Mouse (Mus musculus) layer of hippocampus, postnatal 10 days (tissue): ENCODE measurements around the gene Cbx8. TPM values are rescaled to one million over a fixed set of nuclear protein-coding genes. Genes with fewer than 3 reads are reported as not detected.
A peak's percentile ranks its signal among the peaks of the same experiment; 100 is the strongest.

ENCODE experiments used
- DNase-seq, 2 experiments: peaks; one replicate each; pipeline ENCODE4 v3.0.0; 2021; ENCODE audit warnings: low spot score in 2 of 2
- total RNA-seq, 2 experiments: library from RNA; stranded (reverse); gene quantifications; 2 replicates each; pipeline ENCODE4 v1.2.3; 2021

Cbx8 gene
- total RNA-seq, 2 experiments from 2014 or later: 12.4 to 13.1 TPM

DNA sequence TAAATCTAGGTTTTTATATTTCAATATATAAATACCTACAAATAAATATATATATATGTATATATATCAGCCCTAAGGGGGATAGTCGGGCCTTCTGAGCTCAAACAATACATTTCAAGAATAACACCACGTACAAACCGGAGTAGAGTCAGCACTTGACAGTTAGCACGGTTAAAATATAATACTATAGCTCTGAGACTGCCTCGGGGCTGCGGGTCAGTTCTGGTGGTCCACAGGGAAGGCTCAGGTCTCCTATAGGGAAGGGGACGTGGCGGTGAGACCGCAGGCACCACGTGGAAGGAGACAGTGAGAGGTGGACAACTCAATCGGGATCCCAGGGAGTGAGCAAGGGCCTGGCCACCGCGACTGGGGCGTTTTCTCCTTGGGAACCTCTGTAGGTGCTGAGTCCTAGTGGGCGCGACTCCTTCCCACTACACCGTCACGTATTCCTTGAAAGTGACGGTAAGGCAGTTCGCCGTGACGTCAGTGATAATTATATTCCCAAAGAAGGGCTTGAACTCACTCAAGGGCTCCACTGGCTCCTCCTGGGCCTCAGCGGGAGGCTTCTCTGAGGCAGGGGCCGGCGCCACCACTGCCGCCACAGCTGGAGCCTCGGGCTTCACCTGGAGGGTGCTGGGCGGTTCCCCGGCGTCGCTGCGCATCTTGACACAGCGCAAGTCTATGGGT lies 39.8 kb upstream of the Cbx8 start:
- no peak for DNase-seq

- DNase-seq: no peak
Measured at GRCm38 (mm10) chr11:119079445-119079837, 38.7 kb upstream of the Cbx8 start.

- peak; percentile 61 to 74 for DNase-seq
Measured at GRCm38 (mm10) chr11:119078691-119079444, 38.1 kb upstream of the Cbx8 start.

GRCm38 (mm10) chr11:119077755-119078154 lies 37.0 kb upstream of the Cbx8 start:
- no peak for DNase-seq

- DNase-seq: no peak
Measured at GRCm38 (mm10) chr11:119075805-119076204, 35.0 kb upstream of the Cbx8 start.

GRCm38 (mm10) chr11:119073876-119074433 lies 33.2 kb upstream of the Cbx8 start:
- DNase-seq: no peak

DNA sequence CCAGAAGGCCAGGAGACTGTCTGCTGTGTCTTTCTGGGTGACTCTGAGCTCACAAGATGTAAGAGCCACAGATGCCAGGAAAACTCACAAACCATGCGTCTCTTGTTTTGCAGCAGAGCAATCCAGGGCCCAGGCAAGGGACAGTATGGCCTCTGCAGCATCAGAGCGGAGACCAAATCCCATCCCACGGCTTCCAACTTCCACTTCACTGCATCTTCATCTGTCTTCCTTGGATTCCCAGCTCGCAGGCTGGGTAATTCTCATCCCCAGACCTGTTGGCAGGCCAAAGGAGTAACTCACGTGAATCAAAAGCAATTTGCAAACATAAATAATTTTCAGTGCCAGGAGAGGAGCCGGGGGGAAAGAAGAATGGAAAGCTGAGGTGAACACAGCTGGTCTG lies 32.2 kb upstream of the Cbx8 start:
- no peak for DNase-seq

DNA sequence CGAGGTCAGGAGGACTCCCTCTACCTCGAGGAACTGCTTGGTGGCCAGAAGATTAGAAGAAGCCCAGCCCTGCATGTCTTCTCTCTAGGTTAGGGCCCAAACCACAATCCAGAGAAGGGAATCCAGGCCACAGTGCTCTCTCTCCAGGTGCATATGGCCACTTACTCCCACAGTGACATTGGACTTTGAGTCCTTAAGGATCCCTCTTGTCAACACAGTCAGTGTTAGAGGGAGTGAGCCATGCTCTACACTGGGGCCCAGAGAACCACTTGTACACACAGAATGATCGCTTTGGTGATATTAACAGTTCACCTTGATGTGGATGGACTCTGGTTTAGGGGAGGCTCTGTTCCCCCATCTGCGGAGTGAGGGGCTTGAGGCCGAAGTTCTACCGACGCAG lies 31.5 kb upstream of the Cbx8 start:
- no peak for DNase-seq

- no peak for DNase-seq
Measured at GRCm38 (mm10) chr11:119066841-119067240, 26.1 kb upstream of the Cbx8 start.

DNA sequence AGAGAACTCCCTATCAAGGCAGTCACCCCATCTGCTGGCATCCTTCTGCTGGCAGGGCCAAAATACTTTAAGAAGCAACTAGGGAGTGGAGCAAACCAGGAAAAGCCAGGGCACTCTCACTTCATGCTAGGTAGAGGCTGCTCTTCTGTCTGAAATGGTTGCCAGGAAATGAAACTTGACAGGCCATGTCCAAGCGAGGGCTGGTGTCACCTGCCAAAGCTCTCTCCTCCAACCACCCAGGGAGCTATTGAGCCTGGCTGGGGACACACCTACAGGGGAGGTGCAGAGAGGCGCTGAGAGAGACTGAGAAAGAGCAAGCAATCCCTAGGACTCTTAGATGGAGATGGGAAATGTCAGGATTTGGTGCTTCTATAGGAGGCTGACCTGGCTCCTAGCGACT lies 18.5 kb upstream of the Cbx8 start:
- no peak for DNase-seq

GRCm38 (mm10) chr11:119058041-119058995 lies 17.5 kb upstream of the Cbx8 start:
- peak in 1 of 2 experiments; percentile 51 for DNase-seq

- DNase-seq: peak in 1 of 2 experiments; percentile 13
Measured at GRCm38 (mm10) chr11:119057291-119057690, 16.5 kb upstream of the Cbx8 start.

DNA sequence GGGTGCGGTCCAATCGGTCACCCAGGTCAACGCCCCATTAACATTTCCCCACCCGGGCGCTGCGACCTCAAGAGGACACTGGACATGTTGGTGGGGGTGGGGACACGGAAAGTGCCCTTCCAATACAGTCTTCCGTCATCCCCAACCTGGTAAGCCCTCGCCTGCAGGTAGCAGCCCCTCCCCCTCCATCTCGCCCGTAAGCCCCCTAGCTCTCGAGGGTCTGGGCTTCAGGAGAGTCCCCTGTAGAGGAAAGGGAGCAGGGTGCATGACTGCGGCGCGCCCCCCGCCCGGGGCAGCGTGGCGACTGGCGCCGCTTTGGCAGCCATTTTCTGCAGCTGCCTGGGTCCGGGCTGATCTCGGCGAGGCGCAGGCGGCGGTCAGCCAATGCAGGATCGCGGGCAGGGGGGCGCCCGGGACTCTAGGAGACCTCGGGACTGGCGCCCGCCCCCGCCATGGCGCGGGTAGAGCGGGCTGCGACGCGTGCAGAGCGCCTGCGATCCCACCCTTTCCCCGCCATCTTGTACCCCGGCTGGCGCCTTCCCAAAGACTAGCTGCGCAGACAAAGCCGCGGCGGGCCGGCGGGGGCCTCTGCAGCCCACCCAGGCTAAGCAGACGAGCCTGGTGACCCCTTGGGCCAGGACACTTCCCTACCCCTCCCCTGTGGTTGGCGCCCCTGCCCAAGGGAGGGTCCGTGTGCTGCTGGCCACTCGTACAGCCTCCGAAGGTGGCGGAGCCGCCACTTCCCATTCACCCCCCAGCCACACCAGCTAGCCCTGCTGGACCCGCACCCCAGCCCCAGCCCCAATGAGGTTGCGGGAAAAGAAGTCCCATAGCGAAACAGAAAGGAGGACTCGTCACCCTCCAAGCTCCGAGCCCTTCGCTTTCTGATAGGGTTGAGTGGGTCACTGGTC lies 15.8 kb upstream of the Cbx8 start:
- DNase-seq: peak; percentile 77

DNA sequence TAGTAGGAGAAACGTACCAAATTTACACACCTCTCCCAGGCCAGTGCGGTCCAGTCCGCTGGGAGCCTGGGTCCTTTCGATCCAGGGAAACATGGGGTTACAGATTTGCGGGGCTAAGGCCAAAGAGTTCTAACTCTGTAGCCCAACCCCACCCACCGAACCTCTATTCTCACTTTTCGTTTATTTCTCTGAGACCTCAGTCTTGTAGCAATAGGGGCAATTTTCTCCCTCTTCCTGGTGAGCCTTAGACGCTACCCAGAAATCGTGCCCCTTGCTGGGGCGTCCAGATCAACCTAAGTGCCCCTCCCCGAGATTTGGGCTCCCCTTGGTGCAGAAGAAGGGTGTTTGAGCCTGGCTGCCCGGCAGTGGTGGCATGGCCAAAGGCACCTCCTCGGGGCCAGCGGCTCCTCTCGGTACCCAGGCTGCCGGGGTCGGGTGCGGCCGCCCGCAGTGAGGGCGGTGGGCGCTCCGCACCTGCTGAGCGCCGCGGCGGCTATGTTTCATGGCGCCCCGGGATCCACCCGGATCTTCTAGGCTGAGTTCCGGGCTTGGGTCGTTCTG lies 14.9 kb upstream of the Cbx8 start:
- DNase-seq: peak; percentile 36 to 37

DNA sequence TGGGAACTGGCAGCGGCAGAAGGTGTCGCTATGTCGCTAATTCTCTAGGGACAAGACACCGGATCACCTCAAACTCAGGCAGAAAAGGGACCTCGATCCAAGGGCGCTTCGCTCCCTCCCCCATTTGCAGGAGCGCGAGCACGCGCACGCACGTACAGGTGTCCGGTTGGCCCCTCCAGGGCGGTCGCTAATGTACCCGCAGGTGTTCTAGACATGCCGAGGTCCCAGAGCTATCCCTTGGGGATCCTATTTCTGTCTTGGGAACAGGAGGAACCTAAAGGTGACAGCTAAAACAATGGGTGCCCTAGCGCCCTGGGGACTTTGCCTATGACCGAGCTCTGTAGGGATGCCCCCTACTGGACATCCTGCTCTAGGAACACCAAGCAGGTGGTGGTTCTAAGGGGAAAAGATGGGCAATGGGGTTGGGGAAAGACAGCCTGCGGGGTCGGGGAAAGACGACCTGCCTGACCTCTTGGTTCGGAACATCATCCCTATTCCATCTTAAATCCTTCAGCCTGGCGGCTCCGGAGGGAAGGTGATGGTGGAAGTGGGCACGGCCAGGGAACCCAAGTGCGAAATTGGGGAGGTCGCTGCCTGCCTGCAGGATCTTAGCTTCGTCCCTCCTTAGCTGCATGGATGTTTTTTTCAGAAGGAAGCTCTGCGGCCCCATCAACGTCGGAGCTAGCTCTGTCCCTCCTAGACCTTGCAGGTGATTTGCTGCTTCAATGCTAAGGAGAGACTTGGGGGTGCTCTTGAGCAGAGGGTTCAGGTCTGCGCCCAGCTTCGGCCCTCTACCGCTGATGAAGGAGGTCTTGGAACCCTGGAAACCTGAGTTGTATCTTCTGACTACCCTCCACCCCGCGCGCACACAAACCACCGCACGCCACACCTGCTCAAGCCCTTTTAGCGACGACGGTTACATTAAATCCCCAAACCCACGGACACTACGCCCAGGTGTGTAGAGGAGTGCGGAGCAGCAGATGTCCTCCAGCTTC lies 13.9 kb upstream of the Cbx8 start:
- DNase-seq: peak; percentile 56 to 57

GRCm38 (mm10) chr11:119053738-119054350 lies 13.1 kb upstream of the Cbx8 start:
- DNase-seq: peak; percentile 76 to 77

GRCm38 (mm10) chr11:119053257-119053670 lies 12.5 kb upstream of the Cbx8 start:
- DNase-seq: peak; percentile 75 to 84

GRCm38 (mm10) chr11:119052661-119053256 lies 12.0 kb upstream of the Cbx8 start:
- peak; percentile 38 to 61 for DNase-seq
